Mouse (Mus musculus) forebrain, embryonic 12.5 days (tissue): Measurements from ENCODE around the gene Fam228b. TPM values are rescaled to one million over a fixed set of nuclear protein-coding genes. Genes with fewer than 3 reads are reported as not detected.
"Not testable (repeated sequence)": the region's sequence is repeated elsewhere in the genome, so short reads cannot be mapped to it uniquely, and the experiment has no call there.

ENCODE experiments used
- ATAC-seq: fragments of 200-750 bp; cut with Nextera tagmentation; 2 replicates; pipeline ENCODE4 v1.8.0; 2017; ENCODE audit warnings: moderate TSS enrichment; ENCODE audit not compliant: low FRiP score
- H3K27ac ChIP-seq: fragments of 300-500 bp; sonication (generic); 2 replicates; pipeline ENCODE4 v1.5.1; 2016; ENCODE audit warnings: mild to moderate bottlenecking
- H3K27me3 ChIP-seq: fragments of 300-500 bp; sonication (generic); 2 replicates; pipeline ENCODE4 v1.6.1; 2016; ENCODE audit warnings: mild to moderate bottlenecking
- H3K36me3 ChIP-seq: fragments of 300-500 bp; sonication (generic); replicated peaks from 2 replicates; pipeline ENCODE4 v1.6.1; 2016; ENCODE audit warnings: mild to moderate bottlenecking
- H3K4me1 ChIP-seq: fragments of 300-500 bp; sonication (generic); 2 replicates; pipeline ENCODE4 v1.6.1; 2016
- H3K4me2 ChIP-seq: fragments of 300-500 bp; sonication (generic); 2 replicates; pipeline ENCODE4 v1.6.1; 2016; ENCODE audit warnings: mild to moderate bottlenecking, moderate library complexity
- H3K4me3 ChIP-seq: fragments of 300-500 bp; sonication (generic); replicated peaks from 2 replicates; pipeline ENCODE4 v1.5.1; 2016; ENCODE audit warnings: mild to moderate bottlenecking
- H3K9ac ChIP-seq: fragments of 300-500 bp; sonication (generic); 2 replicates; pipeline ENCODE4 v1.6.1; 2016; ENCODE audit warnings: mild to moderate bottlenecking
- H3K9me3 ChIP-seq: fragments of 300-500 bp; sonication (generic); 2 replicates; pipeline ENCODE4 v1.6.1; 2016
- WGBS: fragments of 180-500 bp; shearing (Covaris S2); methylation state at CpG from one replicate; pipeline ENCODE4 v1.1.7; 2016; 5-methylcytosine and 5-hydroxymethylcytosine counted together
- polyA plus RNA-seq: library from polyadenylated mRNA; unstranded; fragments of >200 nt; fragmentation: Nextera tagmentation; extraction: Ambion mirVana; gene quantifications from 2 replicates; pipeline ENCODE4 v1.2.1, GENCODE M21; 2016

Fam228b gene
- polyA plus RNA-seq, result 3.2 and 4.1 TPM in 2 replicates

GRCm38 (mm10) chr12:4768492-4769332, at the start of gene Fam228b, which contains the start of gene Pfn4:
Gene Fam228b (minus strand): TSS chr12:4769267.
Gene Pfn4 (plus strand): TSS chr12:4769022.
- H3K27me3 ChIP-seq, result no peaks in the 10 kb centered on the region
- H3K36me3 ChIP-seq, result no peaks in the 10 kb centered on the region
- peak within 1 kb of the TSS; percentile 62 for H3K4me3 ChIP-seq
- H3K27ac ChIP-seq, result peak within 1 kb of the TSS; percentile 97
- H3K9ac ChIP-seq, result peak within 1 kb of the TSS; percentile 83
- H3K4me1 ChIP-seq, result 0 out of 2 replicates have a peak, but pooled peaks cover 3% of the 10 kb centered on the region
- no peaks in the 10 kb centered on the region for H3K9me3 ChIP-seq
- peak within 1 kb of the TSS; percentile 63 for H3K4me2 ChIP-seq
- WGBS, result 3% methylated on average over 61 of the region's 61 CpGs
- peak; percentile 99 for ATAC-seq

GRCm38 (mm10) chr12:4817361-4818101, 48.5 kb upstream of the Fam228b start, which contains the start of gene Sf3b6:
Gene Sf3b6 (plus strand): TSS chr12:4817544.
- Histone ChIP-seq H3K27ac (peak within 1 kb of the TSS; percentile 83), H3K9ac (peak within 1 kb of the TSS; percentile 71), H3K4me3 (peak within 1 kb of the TSS; percentile 64), H3K9me3 (no peaks in the 10 kb centered on the region), H3K4me1 (peaks cover 22% of the 10 kb centered on the region), H3K4me2 (peak within 1 kb of the TSS; percentile 79), H3K36me3 (peaks cover 18% of the 10 kb centered on the region), H3K27me3 (no peaks in the 10 kb centered on the region)
- peak; percentile 99 for ATAC-seq
- under 1% methylated on average over 49 of the region's 49 CpGs for WGBS

GRCm38 (mm10) chr12:4816680-4817360, 47.8 kb upstream of the Fam228b start:
- H3K4me3 ChIP-seq, result peak overlapping the region; percentile 64
- ATAC-seq, result peak; percentile 83; the same call in 1 of the 2 replicates
- 10% methylated on average over 24 of the region's 24 CpGs for WGBS
- H3K27me3 ChIP-seq, result no peaks in the 10 kb centered on the region
- H3K4me2 ChIP-seq, result peak overlapping the region; percentile 75
- peaks cover 22% of the 10 kb centered on the region for H3K4me1 ChIP-seq
- H3K36me3 ChIP-seq, result peaks cover 13% of the 10 kb centered on the region
- peak overlapping the region; percentile 83 for H3K27ac ChIP-seq
- H3K9me3 ChIP-seq, result no peaks in the 10 kb centered on the region
- H3K9ac ChIP-seq, result peak overlapping the region; percentile 70

- Histone ChIP-seq H3K4me3 (no peak overlapping the region), H3K9ac (no peak overlapping the region), H3K27ac (no peak overlapping the region), H3K4me1 (peaks cover 17% of the 10 kb centered on the region), H3K9me3 (no peaks in the 10 kb centered on the region), H3K36me3 (no peaks in the 10 kb centered on the region), H3K4me2 (no peak overlapping the region), H3K27me3 (no peaks in the 10 kb centered on the region)
- ATAC-seq, result no peak
- WGBS, result 92% methylated on average over 4 of the region's 4 CpGs
Observed at GRCm38 (mm10) chr12:4813636-4814035, 44.6 kb upstream of the Fam228b start.

GRCm38 (mm10) chr12:4811705-4812104, 42.6 kb upstream of the Fam228b start:
- WGBS, result 77% methylated on average over 3 of the region's 3 CpGs
- no peak overlapping the region for H3K4me2 ChIP-seq
- H3K4me1 ChIP-seq, result peaks cover 5% of the 10 kb centered on the region
- H3K27ac ChIP-seq, result no peak overlapping the region
- H3K9me3 ChIP-seq, result no peaks in the 10 kb centered on the region
- no peaks in the 10 kb centered on the region for H3K27me3 ChIP-seq
- H3K9ac ChIP-seq, result no peak overlapping the region
- no peak for ATAC-seq
- no peaks in the 10 kb centered on the region for H3K36me3 ChIP-seq
- H3K4me3 ChIP-seq, result no peak overlapping the region

GRCm38 (mm10) chr12:4811036-4811435, 42.0 kb upstream of the Fam228b start:
- Histone ChIP-seq H3K4me3 (no peak overlapping the region), H3K27ac (no peak overlapping the region), H3K9ac (no peak overlapping the region), H3K4me1 (no peaks in the 10 kb centered on the region), H3K4me2 (no peak overlapping the region), H3K27me3 (no peaks in the 10 kb centered on the region), H3K9me3 (no peaks in the 10 kb centered on the region), H3K36me3 (no peaks in the 10 kb centered on the region)
- no peak for ATAC-seq
- 86% methylated on average over 4 of the region's 4 CpGs for WGBS

GRCm38 (mm10) chr12:4797471-4797870, 28.4 kb upstream of the Fam228b start:
- not testable (repeated sequence) for H3K4me3 ChIP-seq, H3K4me2 ChIP-seq, H3K36me3 ChIP-seq, H3K4me1 ChIP-seq, ATAC-seq, H3K9ac ChIP-seq, H3K27ac ChIP-seq, H3K27me3 ChIP-seq, H3K9me3 ChIP-seq
- WGBS, result 78% methylated on average over 6 of the region's 6 CpGs

- H3K4me1 ChIP-seq, result no peaks in the 10 kb centered on the region
- no peak overlapping the region for H3K4me3 ChIP-seq
- no peaks in the 10 kb centered on the region for H3K27me3 ChIP-seq
- no peak overlapping the region for H3K27ac ChIP-seq
- 79% methylated on average over 1 of the region's 1 CpGs for WGBS
- no peaks in the 10 kb centered on the region for H3K9me3 ChIP-seq
- no peak for ATAC-seq
- no peak overlapping the region for H3K4me2 ChIP-seq
- H3K36me3 ChIP-seq, result no peaks in the 10 kb centered on the region
- no peak overlapping the region for H3K9ac ChIP-seq
Observed at GRCm38 (mm10) chr12:4793718-4794117, 24.7 kb upstream of the Fam228b start.

GRCm38 (mm10) chr12:4788128-4788527, 19.1 kb upstream of the Fam228b start:
- ATAC-seq, H3K27ac ChIP-seq, H3K4me1 ChIP-seq, H3K9ac ChIP-seq, H3K9me3 ChIP-seq, H3K4me2 ChIP-seq, H3K36me3 ChIP-seq, H3K27me3 ChIP-seq, H3K4me3 ChIP-seq: not testable (repeated sequence)
- 94% methylated on average over 25 of the region's 25 CpGs for WGBS

GRCm38 (mm10) chr12:4784466-4784865, 15.4 kb upstream of the Fam228b start:
- Histone ChIP-seq H3K36me3 (no peaks in the 10 kb centered on the region), H3K9ac (no peak overlapping the region), H3K4me3 (no peak overlapping the region), H3K9me3 (no peaks in the 10 kb centered on the region), H3K4me1 (no peaks in the 10 kb centered on the region), H3K4me2 (no peak overlapping the region), H3K27me3 (no peaks in the 10 kb centered on the region), H3K27ac (no peak overlapping the region)
- ATAC-seq, result no peak
- 86% methylated on average over 2 of the region's 2 CpGs for WGBS

GRCm38 (mm10) chr12:4783598-4783997, 14.5 kb upstream of the Fam228b start:
- no peak overlapping the region for H3K4me3 ChIP-seq
- H3K27ac ChIP-seq, result no peak overlapping the region
- no peaks in the 10 kb centered on the region for H3K27me3 ChIP-seq
- H3K9me3 ChIP-seq, result no peaks in the 10 kb centered on the region
- no peaks in the 10 kb centered on the region for H3K4me1 ChIP-seq
- WGBS, result 71% methylated on average over 5 of the region's 5 CpGs
- no peak overlapping the region for H3K9ac ChIP-seq
- no peaks in the 10 kb centered on the region for H3K36me3 ChIP-seq
- ATAC-seq, result no peak
- H3K4me2 ChIP-seq, result no peak overlapping the region
